Mouse (Mus musculus) hindbrain, embryonic 13.5 days (tissue): ENCODE measurements around the gene Ngly1. TPM values are rescaled to one million over a fixed set of nuclear protein-coding genes. Genes with fewer than 3 reads are reported as not detected.

Source experiments
- ATAC-seq: fragments of 200-750 bp; cut with Nextera tagmentation; 2 replicates; pipeline ENCODE4 v1.8.0; 2017; ENCODE audit warnings: moderate TSS enrichment; ENCODE audit not compliant: low FRiP score
- H3K27ac ChIP-seq: fragments of 300-500 bp; sonication (generic); 2 replicates; pipeline ENCODE4 v1.5.1; 2015; ENCODE audit warnings: inconsistent platforms, mild to moderate bottlenecking, moderate library complexity
- H3K27me3 ChIP-seq: fragments of 300-500 bp; sonication (generic); 2 replicates; pipeline ENCODE4 v1.6.1; 2015; ENCODE audit warnings: mild to moderate bottlenecking, inconsistent platforms
- H3K36me3 ChIP-seq: fragments of 300-500 bp; sonication (generic); 2 replicates; pipeline ENCODE4 v1.6.1; 2015; ENCODE audit warnings: mild to moderate bottlenecking, inconsistent platforms
- H3K4me1 ChIP-seq: fragments of 300-500 bp; sonication (generic); replicated peaks from 2 replicates; pipeline ENCODE4 v1.6.1; 2015; ENCODE audit warnings: inconsistent platforms
- H3K4me2 ChIP-seq: fragments of 300-500 bp; sonication (generic); 2 replicates; pipeline ENCODE4 v1.6.1; 2015; ENCODE audit warnings: inconsistent platforms, mild to moderate bottlenecking, moderate library complexity
- H3K4me3 ChIP-seq: fragments of 300-500 bp; sonication (generic); 2 replicates; pipeline ENCODE4 v1.5.1; 2015; ENCODE audit warnings: mild to moderate bottlenecking, inconsistent platforms
- H3K9ac ChIP-seq: fragments of 300-500 bp; sonication (generic); 2 replicates; pipeline ENCODE4 v1.6.1; 2015; ENCODE audit warnings: mild to moderate bottlenecking, inconsistent platforms
- H3K9me3 ChIP-seq: fragments of 300-500 bp; sonication (generic); 2 replicates; pipeline ENCODE4 v1.6.1; 2016; ENCODE audit warnings: inconsistent platforms
- WGBS: fragments of 180-500 bp; shearing (Covaris S2); methylation state at CpG from one replicate; pipeline ENCODE4 v1.1.7; 2015; 5-methylcytosine and 5-hydroxymethylcytosine counted together
- polyA plus RNA-seq: library from polyadenylated mRNA; unstranded; fragments of >200 nt; fragmentation: Nextera tagmentation; extraction: Ambion mirVana; gene quantifications from 2 replicates; pipeline ENCODE4 v1.2.1, GENCODE M21; 2015

Gene Ngly1
- polyA plus RNA-seq, 1 experiment from 2014 or later, result 27.0 TPM

- H3K27ac ChIP-seq, result no peak overlapping the region
- H3K9me3 ChIP-seq, result no peaks in the 10 kb centered on the region
- H3K27me3 ChIP-seq, result no peaks in the 10 kb centered on the region
- H3K36me3 ChIP-seq, result no peaks in the 10 kb centered on the region
- no peak overlapping the region for H3K4me3 ChIP-seq
- WGBS, result 85% methylated on average over 1 of the region's 1 CpGs
- ATAC-seq, result no peak
- no peak overlapping the region for H3K9ac ChIP-seq
- H3K4me2 ChIP-seq, result no peak overlapping the region
- peaks cover 8% of the 10 kb centered on the region for H3K4me1 ChIP-seq
Observed at GRCm38 (mm10) chr14:16359704-16360103, 110.6 kb downstream of the Ngly1 start.

Other genes starting within 250 kb of the Ngly1 start
- gene Oxsm, start 528 bp downstream of the Ngly1 start, polyA plus RNA-seq, result 1.1 and 1.8 TPM in 2 replicates
- 99.5 and 101 TPM in 2 replicates for gene Top2b, start 115.9 kb downstream of the Ngly1 start, polyA plus RNA-seq